ENCODE assay signal across 8 mouse cellular contexts in the genomic region with DNA sequence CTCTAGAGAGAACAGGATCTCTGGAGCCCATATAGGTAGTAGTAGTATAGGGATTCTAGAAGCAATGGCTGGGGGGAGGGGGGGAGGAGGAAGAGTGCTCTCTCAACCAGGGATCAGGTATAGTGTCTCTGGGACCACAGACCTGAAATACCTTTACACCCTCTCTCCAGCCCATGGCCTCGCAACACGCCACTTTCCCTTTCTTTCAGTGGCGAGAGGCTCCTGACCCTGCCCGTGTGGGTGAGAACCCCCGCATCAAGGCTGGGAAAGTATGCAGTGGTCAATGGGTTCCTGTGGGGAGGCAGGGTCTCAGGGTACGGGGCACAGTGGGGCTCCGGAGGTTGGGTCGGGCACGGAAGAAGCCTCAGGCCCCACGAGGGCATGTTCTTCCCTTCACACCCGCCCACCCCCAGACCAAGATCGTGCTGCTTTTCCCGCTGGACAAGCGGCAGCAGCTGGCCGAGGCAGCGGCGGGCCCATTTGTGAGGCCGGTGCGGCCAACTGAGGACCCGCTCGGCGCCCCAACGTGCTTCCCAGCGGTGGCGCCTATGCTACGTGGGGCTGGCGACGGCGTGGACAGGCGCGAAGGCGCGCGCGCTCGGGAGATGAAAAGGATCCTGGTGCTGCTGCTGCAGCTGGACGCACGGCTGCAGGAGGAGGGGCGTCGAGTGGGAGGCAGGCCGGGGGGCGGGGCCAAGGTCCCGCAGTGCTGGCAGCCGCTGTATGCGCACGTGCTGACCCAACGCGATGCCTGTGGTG. TPM values are rescaled to one million over a fixed set of nuclear protein-coding genes. Genes with fewer than 3 reads are reported as not detected.
A peak's percentile ranks its signal among the peaks of the same experiment; 100 is the strongest.
DNase-seq lines count a peak whose midpoint lies in the region; ATAC-seq lines count a peak whose summit lies in the region.

No protein-coding gene starts in this region.

- H3K27ac ChIP-seq in heart, embryonic 16.5 days (ENCODE audit: low read length) = no peak overlapping the region

- peak overlapping the region; percentile 43 for H3K4me3 ChIP-seq in erythroblast, embryonic 14.5 days (replicated peaks)
- peak overlapping the region; percentile 47 for H3K4me3 ChIP-seq in heart, embryonic 16.5 days (ENCODE audit: low read length)

- H3K36me3 ChIP-seq in erythroblast, embryonic 14.5 days (ENCODE audit: control insufficient read depth) = peaks cover 7% of the 10 kb centered on the region
- H3K36me3 ChIP-seq in heart, embryonic 16.5 days (ENCODE audit: control insufficient read depth, insufficient read depth) = no peaks in the 10 kb centered on the region

- peaks cover 44% of the 10 kb centered on the region for H3K27me3 ChIP-seq in erythroblast, embryonic 14.5 days (ENCODE audit: control insufficient read depth)
- H3K27me3 ChIP-seq in heart, embryonic 16.5 days (ENCODE audit: control insufficient read depth, insufficient read depth, low read length) = peaks cover 14% of the 10 kb centered on the region

- 5% methylated on average over 48 of the region's 48 CpGs for whole genome bisulfite sequencing in heart, embryonic 16.5 days

- DNase-seq in urinary bladder, postnatal 36 days (ENCODE audit: low spot score in 2 of 2) = peak; percentile 32 to 44
- no peak for DNase-seq in urinary bladder, adult 2 months (ENCODE audit: low spot score)
- DNase-seq in kidney, postnatal 10 days = peak; percentile 86
- peak; percentile 77 to 85 for DNase-seq in lung, postnatal 4 days
- peak; percentile 79 to 84 for DNase-seq in right cerebral cortex, postnatal 10 days (ENCODE audit: low spot score in 2 of 2)

- peaks cover 27% of the 10 kb centered on the region for H3K4me1 ChIP-seq in erythroblast, embryonic 14.5 days (ENCODE audit: control insufficient read depth)
- peaks cover 24% of the 10 kb centered on the region for H3K4me1 ChIP-seq in heart, embryonic 16.5 days (ENCODE audit: control insufficient read depth, insufficient read depth, low read length)

- ATAC-seq in heart, embryonic 16.5 days (replicated peaks; ENCODE audit: extremely low read depth, insufficient read depth, low FRiP score) = peak; percentile 50
- no peak for ATAC-seq in monocyte, adult 5-6 weeks (replicated peaks; ENCODE audit: insufficient number of reproducible peaks, low FRiP score, low TSS enrichment, poor library complexity, severe bottlenecking)

- peak overlapping the region; percentile 77 for H3K4me2 ChIP-seq in heart, embryonic 16.5 days (ENCODE audit: low read depth, low read length)

- peaks cover 4% of the 10 kb centered on the region; the same call in 1 of the 2 replicates for H3K9me3 ChIP-seq in erythroblast, embryonic 14.5 days (ENCODE audit: control insufficient read depth, low read length)
- H3K9me3 ChIP-seq in heart, embryonic 16.5 days (replicated peaks; ENCODE audit: control insufficient read depth, low read length) = no peaks in the 10 kb centered on the region

- H3K9ac ChIP-seq in heart, embryonic 16.5 days (ENCODE audit: low read length) = peak overlapping the region; percentile 56

RNA-seq across cellular contexts. Expression of gene Actl10, which starts 2.3 kb away (rescaled TPM):
- not detected in 2 replicates for polyA plus RNA-seq in urinary bladder, adult 2 months (2012; rRNA removed)
- polyA plus RNA-seq in erythroblast, embryonic 14.5 days (2012) = 0.03 TPM in 1 of 2 replicates, not detected in the other
- polyA plus RNA-seq in heart, embryonic 16.5 days (2015; fragmentation: Nextera tagmentation; extraction: Ambion mirVana) = 0.16 and 0.19 TPM in 2 replicates
- not detected in 3 replicates for total RNA-seq in monocyte, adult 5-6 weeks (2017)

RNA-seq across cellular contexts. Expression of gene 1700003F12Rik, which starts 2.4 kb away (rescaled TPM):
- polyA plus RNA-seq in urinary bladder, adult 2 months (2012; rRNA removed) = 0.41 and 0.44 TPM in 2 replicates
- not detected in 2 replicates for polyA plus RNA-seq in erythroblast, embryonic 14.5 days (2012)
- polyA plus RNA-seq in heart, embryonic 16.5 days (2015; fragmentation: Nextera tagmentation; extraction: Ambion mirVana) = 0.67 and 0.71 TPM in 2 replicates
- 0.78 TPM in 1 of 3 replicates, not detected in the others for total RNA-seq in monocyte, adult 5-6 weeks (2017)

RNA-seq across cellular contexts. Expression of gene Necab3, which starts 9.4 kb away (rescaled TPM):
- polyA plus RNA-seq in urinary bladder, adult 2 months (2012; rRNA removed) = 0.62 and 1.2 TPM in 2 replicates
- 0.23 and 0.39 TPM in 2 replicates for polyA plus RNA-seq in erythroblast, embryonic 14.5 days (2012)
- 1.7 and 2.8 TPM in 2 replicates for polyA plus RNA-seq in heart, embryonic 16.5 days (2015; fragmentation: Nextera tagmentation; extraction: Ambion mirVana)
- 0.68 TPM in 1 of 3 replicates, not detected in the others for total RNA-seq in monocyte, adult 5-6 weeks (2017)

RNA-seq across cellular contexts. Expression of gene E2f1, which starts 20.4 kb away (rescaled TPM):
- polyA plus RNA-seq in urinary bladder, adult 2 months (2012; rRNA removed) = 5.0 TPM in 2 replicates
- polyA plus RNA-seq in erythroblast, embryonic 14.5 days (2012) = 22.6 and 24.0 TPM in 2 replicates
- 18.9 and 22.1 TPM in 2 replicates for polyA plus RNA-seq in heart, embryonic 16.5 days (2015; fragmentation: Nextera tagmentation; extraction: Ambion mirVana)
- total RNA-seq in monocyte, adult 5-6 weeks (2017) = 0.64 to 3.1 TPM (median 1.8 TPM) in 3 replicates

RNA-seq across cellular contexts. Expression of gene Pxmp4, which starts 54.2 kb away (rescaled TPM):
- 34.3 and 37.0 TPM in 2 replicates for polyA plus RNA-seq in urinary bladder, adult 2 months (2012; rRNA removed)
- 1.2 and 1.6 TPM in 2 replicates for polyA plus RNA-seq in erythroblast, embryonic 14.5 days (2012)
- polyA plus RNA-seq in heart, embryonic 16.5 days (2015; fragmentation: Nextera tagmentation; extraction: Ambion mirVana) = 28.2 and 29.5 TPM in 2 replicates
- 7.3 to 10.6 TPM (median 9.6 TPM) in 3 replicates for total RNA-seq in monocyte, adult 5-6 weeks (2017)
